Mouse (Mus musculus) lung, embryonic 14.5 days (tissue): ENCODE measurements around the gene Megf8. TPM values are rescaled to one million over a fixed set of nuclear protein-coding genes. Genes with fewer than 3 reads are reported as not detected.
A peak's percentile ranks its signal among the peaks of the same experiment; 100 is the strongest.

Source experiments
- ATAC-seq: fragments of 200-750 bp; cut with Nextera tagmentation; 2 replicates; pipeline ENCODE4 v1.8.0; 2017; ENCODE audit warnings: mild to moderate bottlenecking, moderate TSS enrichment, moderate library complexity; ENCODE audit not compliant: insufficient read depth
- DNase-seq: peaks from one replicate; pipeline ENCODE4 v3.0.0-alpha.2; 2015
- H3K27ac ChIP-seq: fragments of 300-500 bp; sonication (generic); 2 replicates; pipeline ENCODE4 v1.5.1; 2014; ENCODE audit warnings: low read depth, mild to moderate bottlenecking, moderate library complexity
- H3K27me3 ChIP-seq: fragments of 300-500 bp; sonication (generic); 2 replicates; pipeline ENCODE4 v1.6.1; 2014; ENCODE audit warnings: low read length, control low read depth; ENCODE audit not compliant: insufficient read depth
- H3K36me3 ChIP-seq: fragments of 300-500 bp; sonication (generic); 2 replicates; pipeline ENCODE4 v1.6.1; 2014; ENCODE audit warnings: control low read depth; ENCODE audit not compliant: insufficient read depth
- H3K4me1 ChIP-seq: fragments of 300-500 bp; sonication (generic); 2 replicates; pipeline ENCODE4 v1.6.1; 2014; ENCODE audit warnings: antibody characterized with exemption, control low read depth; ENCODE audit not compliant: insufficient read depth
- H3K4me2 ChIP-seq: fragments of 300-500 bp; sonication (generic); 2 replicates; pipeline ENCODE4 v1.6.1; 2014; ENCODE audit warnings: mild to moderate bottlenecking
- H3K4me3 ChIP-seq: fragments of 300-500 bp; sonication (generic); 2 replicates; pipeline ENCODE4 v1.5.1; 2014; ENCODE audit warnings: low read depth, low read length
- H3K9ac ChIP-seq: fragments of 300-500 bp; sonication (generic); 2 replicates; pipeline ENCODE4 v1.6.1; 2014
- H3K9me3 ChIP-seq: fragments of 300-500 bp; sonication (generic); 2 replicates; pipeline ENCODE4 v1.6.1; 2016; ENCODE audit warnings: low read depth, low read length, control low read depth
- CTCF ChIP-seq: IDR thresholded peaks from 2 replicates; pipeline ENCODE4 v1.5.1; 2016; ENCODE audit warnings: antibody characterized with exemption, low read depth
- WGBS: fragments of 180-500 bp; shearing (Covaris S2); extraction: QIAGEN DNeasy Blood & Tissue Kit; methylation state at CpG from one replicate; pipeline ENCODE4 v1.1.7; 2014; 5-methylcytosine and 5-hydroxymethylcytosine counted together
- polyA plus RNA-seq: library from polyadenylated mRNA; unstranded; fragments of >200 nt; fragmentation: Nextera tagmentation; extraction: Ambion mirVana; gene quantifications from 2 replicates; pipeline ENCODE4 v1.2.1, GENCODE M21; 2014

Megf8 gene
- polyA plus RNA-seq, 1 experiment from 2014 or later = 14.9 TPM

- TF ChIP-seq CTCF = no peak
- Histone ChIP-seq H3K9me3 (no peaks in the 10 kb centered on the region), H3K4me1 (no peaks in the 10 kb centered on the region), H3K36me3 (peaks cover 10% of the 10 kb centered on the region), H3K4me2 (no peak overlapping the region), H3K4me3 (no peak overlapping the region), H3K27me3 (no peaks in the 10 kb centered on the region), H3K9ac (no peak overlapping the region), H3K27ac (no peak overlapping the region)
- WGBS = 77% methylated on average over 13 of the region's 13 CpGs
- ATAC-seq (no peak), DNase-seq (no peak)
Measured at GRCm38 (mm10) chr7:25378181-25379100, 61.5 kb downstream of the Megf8 start.

- Histone ChIP-seq H3K4me1 (no peaks in the 10 kb centered on the region), H3K27ac (peak overlapping the region; percentile 72), H3K4me3 (peak overlapping the region; percentile 36), H3K36me3 (peaks cover 23% of the 10 kb centered on the region), H3K9ac (peak overlapping the region; percentile 54), H3K4me2 (peak overlapping the region; percentile 76), H3K9me3 (no peaks in the 10 kb centered on the region), H3K27me3 (no peaks in the 10 kb centered on the region)
- DNase-seq (peak; percentile 93), ATAC-seq (peak; percentile 72)
- peak; percentile 63 for TF ChIP-seq CTCF
- under 1% methylated on average over 42 of the region's 42 CpGs for WGBS
Measured at GRCm38 (mm10) chr7:25379551-25380351, 62.8 kb downstream of the Megf8 start.

- H3K4me3 ChIP-seq = peak overlapping the region; percentile 36
- peak overlapping the region; percentile 76 for H3K4me2 ChIP-seq
- 0 out of 2 replicates have a peak, but pooled peaks cover 3% of the 10 kb centered on the region for H3K4me1 ChIP-seq
- 53% methylated on average over 18 of the region's 18 CpGs for WGBS
- peak overlapping the region; percentile 22; the same call in 1 of the 2 replicates for H3K9ac ChIP-seq
- ATAC-seq (peak; percentile 6; the same call in 1 of the 2 replicates), DNase-seq (no peak)
- H3K27ac ChIP-seq = 0 out of 2 replicates have a peak overlapping the region, but pooled peaks have one; percentile 24
- no peaks in the 10 kb centered on the region for H3K9me3 ChIP-seq
- peaks cover 32% of the 10 kb centered on the region for H3K36me3 ChIP-seq
- TF ChIP-seq CTCF = no peak
- no peaks in the 10 kb centered on the region for H3K27me3 ChIP-seq
Measured at GRCm38 (mm10) chr7:25380392-25381283, 63.7 kb downstream of the Megf8 start.

- ATAC-seq (peak; percentile 28; the same call in 1 of the 2 replicates), DNase-seq (peak; percentile 59)
- TF ChIP-seq CTCF = no peak
- H3K36me3 ChIP-seq = peaks cover 33% of the 10 kb centered on the region
- no peaks in the 10 kb centered on the region for H3K9me3 ChIP-seq
- no peak overlapping the region for H3K27ac ChIP-seq
- 0 out of 2 replicates have a peak, but pooled peaks cover 7% of the 10 kb centered on the region for H3K4me1 ChIP-seq
- no peak overlapping the region for H3K4me2 ChIP-seq
- H3K9ac ChIP-seq = no peak overlapping the region
- WGBS = 30% methylated on average over 3 of the region's 3 CpGs
- no peak overlapping the region for H3K4me3 ChIP-seq
- no peaks in the 10 kb centered on the region for H3K27me3 ChIP-seq
Measured at GRCm38 (mm10) chr7:25381284-25381680, 64.3 kb downstream of the Megf8 start.

- no peak overlapping the region for H3K4me2 ChIP-seq
- H3K36me3 ChIP-seq = peaks cover 38% of the 10 kb centered on the region
- no peak for TF ChIP-seq CTCF
- no peak overlapping the region for H3K4me3 ChIP-seq
- no peaks in the 10 kb centered on the region for H3K9me3 ChIP-seq
- 0 out of 2 replicates have a peak, but pooled peaks cover 9% of the 10 kb centered on the region for H3K4me1 ChIP-seq
- no peak overlapping the region for H3K27ac ChIP-seq
- H3K27me3 ChIP-seq = no peaks in the 10 kb centered on the region
- ATAC-seq (no peak), DNase-seq (no peak)
- no peak overlapping the region for H3K9ac ChIP-seq
Measured at GRCm38 (mm10) chr7:25382541-25382940, 65.6 kb downstream of the Megf8 start.

GRCm38 (mm10) chr7:25383385-25383784 is 66.4 kb downstream of the Megf8 start:
- Histone ChIP-seq H3K27ac (no peak overlapping the region), H3K36me3 (peaks cover 46% of the 10 kb centered on the region), H3K4me1 (0 out of 2 replicates have a peak, but pooled peaks cover 9% of the 10 kb centered on the region), H3K27me3 (no peaks in the 10 kb centered on the region), H3K9ac (no peak overlapping the region), H3K4me2 (no peak overlapping the region), H3K9me3 (no peaks in the 10 kb centered on the region), H3K4me3 (no peak overlapping the region)
- ATAC-seq (no peak), DNase-seq (no peak)
- 88% methylated on average over 7 of the region's 7 CpGs for WGBS
- no peak for TF ChIP-seq CTCF
